Mouse (Mus musculus): ENCODE data around the gene Surf1.
A peak's percentile ranks its signal among the peaks of the same experiment; 100 is the strongest.

DNA sequence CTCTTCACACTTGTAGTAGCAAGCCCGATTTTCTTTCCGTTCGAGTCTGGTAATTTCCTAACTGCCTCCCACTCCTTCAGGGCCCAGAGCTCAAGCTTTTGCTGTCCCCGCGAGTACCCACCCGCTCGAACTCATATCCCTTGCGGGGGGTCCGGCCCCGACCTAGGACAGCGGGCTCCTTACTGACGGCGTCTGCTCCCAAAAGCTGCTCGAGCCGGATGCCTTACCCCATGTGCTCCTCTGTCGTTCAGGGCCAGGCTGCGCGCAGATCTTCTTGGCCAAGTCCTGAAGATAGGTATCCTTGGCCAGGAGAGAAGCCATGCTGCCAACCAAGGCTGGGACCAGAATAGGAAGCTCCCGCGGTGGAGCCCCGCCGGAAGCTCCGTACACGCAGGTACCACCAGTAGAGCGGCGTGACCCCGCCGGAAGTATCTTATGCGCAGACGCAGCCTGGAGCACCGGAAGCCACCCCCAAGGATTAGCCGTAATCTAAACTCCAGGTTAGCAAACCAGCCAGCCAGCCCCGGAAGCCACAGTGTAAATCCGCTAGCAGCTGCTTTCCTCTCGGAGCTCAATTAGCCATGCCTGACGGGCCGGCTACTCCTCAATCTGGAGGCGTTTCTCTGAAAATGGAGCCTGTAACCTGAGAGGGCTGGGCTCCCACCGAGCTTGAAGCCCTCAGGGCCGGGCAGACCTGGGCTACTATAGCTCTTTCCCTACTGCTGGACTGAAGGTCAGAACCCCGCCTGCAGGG is 13.7 kb downstream of the Surf1 start, which contains the start of gene Surf6:
- TF ChIP-seq MAX (IDR thresholded peaks at IDR 0.05; ENCODE audit: low read depth) (no peak), POLR2A (IDR thresholded peaks at IDR 0.05; ENCODE audit: insufficient read length, low read depth) (peak; percentile 50), CEBPB (IDR thresholded peaks at IDR 0.05; ENCODE audit: insufficient read depth, poor library complexity, severe bottlenecking) (no peak), TCF3 (IDR thresholded peaks at IDR 0.05; ENCODE audit: insufficient read length, low read depth) (no peak), TCF12 (IDR thresholded peaks at IDR 0.05; ENCODE audit: insufficient read depth, poor library complexity, severe bottlenecking) (peak; percentile 18), SRF (IDR thresholded peaks at IDR 0.05; ENCODE audit: control insufficient read depth, insufficient read length, low read depth) (peak; percentile 40), USF1 (IDR thresholded peaks at IDR 0.05; ENCODE audit: low read depth) (no peak), POLR2AphosphoS2 (IDR thresholded peaks at IDR 0.05; ENCODE audit: insufficient read length, low read depth) (peak; percentile 43), MYOD1 (IDR thresholded peaks at IDR 0.05; ENCODE audit: control insufficient read depth in 1 of 3, insufficient read length in 2 of 3, low read depth in 2 of 3) (peak; percentile 71 to 88 (median 75))
